Mouse (Mus musculus): ENCODE measurements at regions not wholly inside any gene's neighbourhood (a gene's known extent, or its start where the extent isn't known, plus 50 kb on each side); places are given as distances from the start of the nearest gene placed in this dataset.

DNA sequence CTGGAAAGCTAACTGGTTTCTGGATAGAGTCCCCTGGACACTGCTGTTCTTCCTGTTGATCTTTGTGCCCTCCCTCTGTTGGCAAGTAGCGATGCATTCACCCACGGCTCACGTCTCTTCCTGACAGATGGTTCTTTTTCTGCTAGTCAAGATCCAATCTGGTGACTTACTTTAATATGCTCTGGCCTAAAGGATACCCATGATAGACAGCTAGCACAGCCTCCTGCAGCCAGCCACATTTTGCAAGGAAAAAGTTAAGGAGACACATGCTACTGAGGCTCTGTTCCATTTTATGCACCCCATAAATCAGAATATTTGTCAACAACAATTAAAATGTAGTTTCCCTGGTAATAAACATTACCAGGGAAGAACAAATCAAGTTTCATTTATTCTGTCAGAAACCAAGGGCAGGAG is 410.3 kb upstream of the Tmpo start:
- DNase-seq (ENCODE audit: extremely low spot score in 1 of 2, low spot score in 1 of 2): no peak

DNA sequence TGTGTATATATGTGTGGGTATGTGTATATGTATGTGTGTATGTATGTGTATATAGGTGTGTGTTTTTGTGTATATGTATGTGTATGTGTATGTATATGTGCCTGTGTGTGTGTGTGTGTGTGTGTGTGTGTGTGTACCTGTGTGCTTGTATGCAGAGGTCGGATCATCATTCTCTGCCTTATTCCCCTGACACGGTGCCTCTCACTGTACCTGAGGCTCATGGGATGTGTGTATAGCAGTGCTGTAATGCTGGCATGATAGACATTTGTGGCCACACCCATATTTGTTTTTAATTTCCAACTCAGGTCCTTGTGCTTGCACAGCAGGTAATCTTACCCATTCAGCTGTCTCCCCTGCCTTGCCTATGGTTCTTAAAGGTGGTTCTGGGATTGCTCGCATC is 402.1 kb upstream of the Tmpo start:
- no peak for DNase-seq (ENCODE audit: extremely low spot score in 1 of 2, low spot score in 1 of 2)

DNA sequence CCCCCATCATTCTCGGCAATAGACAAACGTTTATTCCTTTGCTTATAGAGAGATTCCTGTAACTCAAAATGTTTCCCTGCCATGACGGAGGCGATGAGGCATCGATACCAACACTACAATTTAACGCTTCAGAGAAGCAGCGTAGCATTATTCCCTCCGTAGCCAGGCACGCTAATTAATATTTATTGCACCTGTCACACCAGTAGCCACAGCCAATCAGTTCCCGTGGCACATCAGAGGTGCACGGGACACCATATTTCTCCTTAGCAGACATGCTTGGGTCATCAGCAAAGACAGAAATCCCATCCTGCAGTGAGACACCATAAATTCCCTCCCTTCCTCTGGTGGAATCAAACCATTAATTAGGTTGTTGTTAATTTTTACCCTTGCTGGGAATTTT is 399.8 kb upstream of the Tmpo start:
- no peak for DNase-seq (ENCODE audit: extremely low spot score in 1 of 2, low spot score in 1 of 2)

GRCm38 (mm10) chr10:91575323-91576064 is 394.4 kb upstream of the Tmpo start:
- no peak for DNase-seq (ENCODE audit: extremely low spot score in 1 of 2, low spot score in 1 of 2)

DNA sequence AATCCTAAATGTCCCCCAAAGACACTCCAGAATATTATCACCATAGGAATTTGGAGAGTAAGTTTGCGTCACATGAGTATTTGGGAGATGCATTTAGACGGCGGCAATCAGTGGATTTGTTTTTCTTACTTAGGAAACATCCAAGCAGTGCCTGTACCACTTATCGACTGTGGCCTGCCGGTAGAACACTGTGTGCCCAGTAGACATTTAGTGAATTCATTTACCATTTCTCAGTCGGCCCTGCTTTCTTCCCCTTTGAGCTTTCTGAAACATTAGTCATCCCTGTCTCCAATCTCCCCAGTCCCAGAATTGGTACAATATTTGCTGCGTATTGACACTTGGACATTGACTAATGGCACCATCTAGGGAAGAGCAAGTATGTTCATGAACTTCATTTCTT is 391.7 kb upstream of the Tmpo start:
- no peak for DNase-seq (ENCODE audit: extremely low spot score in 1 of 2, low spot score in 1 of 2)

- DNase-seq (ENCODE audit: extremely low spot score in 1 of 2, low spot score in 1 of 2): no peak
These were observed 387.9 kb upstream of the Tmpo start for GRCm38 (mm10) chr10:91569046-91569445.

DNA sequence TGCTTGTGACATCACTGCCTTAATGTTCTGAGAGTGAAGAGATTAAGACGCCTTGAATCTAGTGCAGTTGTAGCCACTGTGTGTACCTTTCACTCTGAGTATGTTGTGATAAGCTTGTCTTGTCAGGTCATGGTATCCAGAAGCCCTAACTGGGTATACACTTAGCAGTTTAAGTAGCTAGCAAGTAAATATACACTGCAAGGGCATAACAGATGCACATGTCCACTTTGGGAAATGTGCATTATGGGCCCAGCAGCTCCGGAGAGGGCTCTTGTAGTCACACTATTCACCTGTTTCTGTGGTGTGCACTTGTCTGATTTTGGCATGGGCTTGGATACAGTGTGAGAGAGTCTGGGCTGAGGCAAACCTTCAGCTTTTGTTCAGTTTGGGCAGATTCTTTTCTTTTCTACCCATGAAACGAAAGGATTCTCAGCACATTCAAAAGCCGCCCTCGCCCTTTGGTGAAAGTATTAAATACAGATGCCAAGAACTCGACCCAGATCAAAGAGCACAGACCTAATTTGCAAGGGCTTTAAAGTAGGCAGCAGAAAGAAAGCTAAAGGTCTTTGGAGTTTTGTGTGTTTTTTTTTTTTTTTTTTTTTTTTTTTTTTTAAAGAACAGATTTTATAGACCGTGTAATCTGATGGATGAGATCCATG is 385.1 kb upstream of the Tmpo start:
- DNase-seq (ENCODE audit: extremely low spot score in 1 of 2, low spot score in 1 of 2): no peak

- no peak for DNase-seq (ENCODE audit: extremely low spot score in 1 of 2, low spot score in 1 of 2)
These were observed 378.2 kb upstream of the Tmpo start for GRCm38 (mm10) chr10:91559307-91559706.

- no peak for DNase-seq (ENCODE audit: extremely low spot score in 1 of 2, low spot score in 1 of 2)
These were observed 367.0 kb upstream of the Tmpo start for GRCm38 (mm10) chr10:91548071-91548470.

DNA sequence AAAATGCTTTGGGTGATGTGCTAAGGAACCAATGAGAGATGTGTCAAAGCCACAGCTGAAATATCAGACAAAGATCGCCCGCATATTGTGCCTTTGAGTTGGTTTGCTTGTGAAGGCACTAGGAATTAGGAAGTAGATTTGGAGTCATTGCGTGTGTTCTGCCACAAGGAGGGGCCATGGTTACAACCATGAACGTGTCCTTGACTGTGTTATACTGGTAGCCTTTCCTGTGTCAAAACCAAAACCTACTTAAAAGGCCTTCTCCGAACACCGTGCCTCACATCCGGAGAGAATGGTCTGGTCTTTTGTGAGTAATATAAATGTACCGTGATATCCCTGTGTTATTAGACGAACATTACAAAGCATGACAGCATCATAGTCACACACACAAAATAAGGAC is 365.0 kb upstream of the Tmpo start:
- DNase-seq (ENCODE audit: extremely low spot score in 1 of 2, low spot score in 1 of 2): peak; percentile 24 to 55

DNA sequence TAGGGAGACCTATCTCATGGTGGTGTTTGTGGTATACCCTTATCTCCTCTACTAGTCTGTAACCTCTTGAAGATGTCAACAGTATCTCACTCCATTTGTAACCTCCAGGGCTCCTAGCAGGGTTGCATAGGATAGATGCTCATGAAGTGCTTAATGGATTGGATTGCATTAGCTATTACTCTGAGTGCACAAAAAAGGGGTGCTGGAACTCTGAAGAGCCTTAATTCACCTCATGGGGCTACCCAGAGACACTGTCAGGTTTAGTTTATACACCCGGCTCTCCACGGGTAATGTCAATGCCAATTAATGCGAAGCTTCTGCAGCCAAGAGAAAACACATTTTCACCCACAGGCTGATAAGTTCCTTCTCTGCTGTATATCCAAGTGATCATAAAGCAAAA is 364.3 kb upstream of the Tmpo start:
- no peak for DNase-seq (ENCODE audit: extremely low spot score in 1 of 2, low spot score in 1 of 2)

DNA sequence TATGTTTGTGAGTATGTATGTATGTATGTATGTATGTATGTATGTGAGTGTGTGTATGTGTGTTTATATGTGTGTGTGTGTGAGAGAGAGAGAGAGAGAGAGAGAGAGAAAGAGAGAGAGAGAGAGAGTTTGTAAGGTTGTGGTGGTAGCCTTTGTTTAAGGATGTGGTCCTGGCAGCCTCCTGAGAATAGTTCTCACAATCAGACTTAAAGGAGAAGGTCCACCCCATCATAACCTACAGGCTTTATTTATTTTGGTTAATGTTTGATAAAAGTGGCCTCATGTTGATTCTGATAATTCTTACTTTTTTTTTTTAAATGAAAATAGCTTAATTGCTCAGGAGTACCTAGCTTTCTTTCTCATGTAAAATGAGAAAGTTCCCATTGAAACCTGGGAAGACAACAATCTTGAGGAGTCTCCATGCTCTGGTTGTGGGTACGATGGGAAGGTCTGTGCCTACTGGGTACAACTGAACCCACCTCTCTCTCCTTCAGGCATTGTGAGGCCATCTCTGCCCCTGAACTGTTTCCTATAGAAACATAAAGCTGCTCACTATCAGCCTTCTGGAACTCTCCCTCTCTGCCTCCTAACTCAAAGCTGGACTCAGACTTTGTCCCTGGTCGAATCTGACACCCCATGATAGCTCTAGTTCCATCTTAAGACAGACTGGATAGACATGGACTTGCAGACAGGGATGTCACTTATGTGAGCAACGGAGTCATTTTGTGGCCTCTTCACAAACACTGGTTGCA is 362.2 kb upstream of the Tmpo start:
- DNase-seq (ENCODE audit: extremely low spot score in 1 of 2, low spot score in 1 of 2): no peak

- no peak for DNase-seq (ENCODE audit: extremely low spot score in 1 of 2, low spot score in 1 of 2)
These were observed 361.1 kb upstream of the Tmpo start for GRCm38 (mm10) chr10:91542201-91542604.

DNA sequence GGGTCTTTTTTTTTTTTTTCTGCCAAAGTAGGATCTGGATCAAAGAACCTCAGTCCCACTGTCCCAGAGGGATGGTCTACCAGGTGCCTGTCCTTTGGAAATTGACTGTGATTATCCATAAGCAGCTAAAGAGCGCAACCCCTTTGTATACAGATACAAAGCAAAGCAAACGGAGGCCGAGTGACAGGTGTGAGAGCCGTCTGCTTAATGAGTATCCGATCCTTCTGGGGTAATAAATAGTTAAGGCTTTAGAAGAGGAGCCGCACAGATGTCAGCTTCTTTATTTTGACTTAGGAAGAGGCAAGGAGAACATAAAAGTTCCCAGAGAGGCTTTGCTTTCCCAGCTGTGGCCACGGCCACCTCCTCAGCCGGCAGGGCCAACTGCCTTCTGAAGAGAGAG is 356.1 kb upstream of the Tmpo start:
- DNase-seq (ENCODE audit: extremely low spot score in 1 of 2, low spot score in 1 of 2): no peak

GRCm38 (mm10) chr10:91535392-91535791 is 354.3 kb upstream of the Tmpo start:
- no peak for DNase-seq (ENCODE audit: extremely low spot score in 1 of 2, low spot score in 1 of 2)

GRCm38 (mm10) chr10:91528305-91528704 is 347.2 kb upstream of the Tmpo start:
- DNase-seq (ENCODE audit: extremely low spot score in 1 of 2, low spot score in 1 of 2): no peak

DNA sequence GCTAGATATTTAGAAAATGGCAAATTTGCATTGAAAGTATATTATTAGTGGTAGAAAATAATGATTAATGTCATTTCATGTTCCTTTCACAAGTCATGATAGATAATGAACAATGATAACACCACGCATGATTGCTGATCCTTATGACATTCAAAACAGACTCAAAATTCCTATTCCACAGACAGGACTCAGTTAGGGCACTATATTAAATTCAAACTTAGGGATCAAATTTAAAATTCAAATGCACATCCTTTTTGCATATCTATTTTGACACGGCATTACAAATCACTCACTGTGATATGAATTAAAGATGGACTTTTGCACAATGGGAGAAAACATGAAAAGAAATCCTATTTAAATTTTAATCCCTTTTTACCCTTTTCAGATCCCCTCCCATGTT is 340.1 kb upstream of the Tmpo start:
- no peak for DNase-seq (ENCODE audit: extremely low spot score in 1 of 2, low spot score in 1 of 2)

- DNase-seq (ENCODE audit: extremely low spot score in 1 of 2, low spot score in 1 of 2): no peak
These were observed 333.9 kb upstream of the Tmpo start for GRCm38 (mm10) chr10:91515021-91515371.

- no peak for DNase-seq (ENCODE audit: extremely low spot score in 1 of 2, low spot score in 1 of 2)
These were observed 333.3 kb upstream of the Tmpo start for GRCm38 (mm10) chr10:91514163-91515020.

DNA sequence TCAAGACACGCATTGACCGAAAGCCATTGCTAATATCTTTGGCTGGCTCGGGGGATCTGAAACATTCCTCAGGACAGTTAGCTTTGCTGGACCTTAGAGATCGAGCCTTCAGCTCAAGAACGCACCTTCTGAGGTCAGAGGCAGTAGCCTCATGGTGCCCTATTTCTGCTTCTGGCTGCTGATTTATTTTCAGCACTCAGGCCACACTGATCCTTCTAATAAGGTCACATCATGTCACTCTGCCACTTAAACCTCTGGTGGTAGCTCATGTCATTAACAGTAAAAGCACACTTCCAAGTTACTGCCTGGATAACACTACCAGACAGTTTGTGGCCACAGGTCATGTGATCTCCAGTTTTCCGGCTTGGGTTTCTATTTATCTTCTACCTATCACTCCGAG is 325.9 kb upstream of the Tmpo start:
- DNase-seq (ENCODE audit: extremely low spot score in 1 of 2, low spot score in 1 of 2): no peak

GRCm38 (mm10) chr10:91504891-91505290 is 323.8 kb upstream of the Tmpo start:
- no peak for DNase-seq (ENCODE audit: extremely low spot score in 1 of 2, low spot score in 1 of 2)

Measured in layer of hippocampus, postnatal 25 days (tissue).